Mouse (Mus musculus) gastrocnemius, adult 8-10 months (tissue): ENCODE data around the gene Asb18. TPM values are rescaled to one million over a fixed set of nuclear protein-coding genes. Genes with fewer than 3 reads are reported as not detected.

ENCODE experiments used
- DNase-seq, 2 experiments: peaks; one replicate each; pipeline ENCODE4 v3.0.0; 2022; ENCODE audit warnings: low spot score in 2 of 2
- total RNA-seq, 4 experiments: library from RNA; stranded (reverse); gene quantifications; 2 replicates each; pipeline ENCODE4 v1.2.4; 2022

The Asb18 gene
- total RNA-seq = 10 to 100 TPM; 20.8 to 25.7 (median 24.0) TPM

DNA sequence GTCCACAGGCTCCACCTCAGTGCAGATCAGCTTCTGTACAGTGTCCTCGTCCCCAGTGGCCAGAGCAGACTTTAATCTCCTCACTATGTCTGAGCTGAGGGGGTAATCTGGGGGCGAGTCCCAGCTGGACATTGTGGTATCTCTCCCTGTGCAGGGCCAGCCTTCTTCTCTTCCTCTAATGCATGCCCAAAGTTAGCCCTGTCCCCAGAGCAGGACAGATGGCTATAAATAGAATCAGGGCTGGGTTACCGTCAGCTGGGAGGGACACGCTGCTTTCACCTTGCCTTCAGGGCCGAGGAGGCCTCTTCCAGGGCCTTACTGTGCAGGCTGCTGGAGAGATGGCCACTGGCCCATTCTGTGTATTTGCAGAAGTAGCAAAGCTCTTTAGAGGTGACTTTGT lies at the start of gene Asb18:
Gene Asb18, minus strand, starts transcription at position 221 of the 400 bp plus-strand sequence.
- peak; percentile 20 to 42 for DNase-seq

DNA sequence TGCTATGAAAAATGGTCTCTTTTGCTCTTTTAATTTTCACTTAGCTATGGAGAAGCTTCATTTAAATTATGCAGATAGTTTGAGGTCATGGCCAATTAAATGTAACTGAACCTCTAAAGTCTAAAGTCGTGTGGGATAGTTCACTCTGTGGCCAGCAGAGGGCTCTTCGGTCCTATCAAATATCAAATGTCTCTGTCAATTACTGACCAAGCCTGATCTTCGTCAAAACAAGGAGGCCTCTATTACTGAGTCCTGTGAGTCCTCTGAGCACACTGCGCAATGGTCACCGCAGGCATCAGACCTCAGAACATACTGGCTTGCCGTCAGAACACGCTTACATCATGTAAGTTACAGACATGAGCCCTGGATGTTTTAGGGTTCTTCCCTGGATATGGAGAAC lies 46.1 kb upstream of the Asb18 start:
- peak; percentile 24 to 50 for DNase-seq

DNA sequence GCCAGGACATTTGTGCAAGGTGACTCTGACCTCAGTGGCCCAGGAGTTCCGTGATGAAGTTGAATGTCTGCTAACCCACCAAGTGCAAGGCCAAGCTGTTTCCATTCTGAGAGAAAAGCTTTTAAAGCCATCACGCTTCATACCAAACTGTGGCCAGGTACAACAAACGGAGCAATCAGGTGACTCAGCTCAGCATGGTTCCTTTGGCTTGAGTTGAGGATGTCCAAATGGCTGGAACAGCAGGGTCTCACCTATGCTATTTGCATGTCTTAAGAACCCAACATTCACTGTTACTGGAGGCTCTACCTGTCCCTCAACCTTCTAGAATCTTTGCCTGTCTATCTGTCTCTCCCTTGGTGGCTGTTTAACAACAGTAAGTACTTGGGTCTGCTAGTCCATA lies 45.6 kb upstream of the Asb18 start:
- no peak for DNase-seq

DNA sequence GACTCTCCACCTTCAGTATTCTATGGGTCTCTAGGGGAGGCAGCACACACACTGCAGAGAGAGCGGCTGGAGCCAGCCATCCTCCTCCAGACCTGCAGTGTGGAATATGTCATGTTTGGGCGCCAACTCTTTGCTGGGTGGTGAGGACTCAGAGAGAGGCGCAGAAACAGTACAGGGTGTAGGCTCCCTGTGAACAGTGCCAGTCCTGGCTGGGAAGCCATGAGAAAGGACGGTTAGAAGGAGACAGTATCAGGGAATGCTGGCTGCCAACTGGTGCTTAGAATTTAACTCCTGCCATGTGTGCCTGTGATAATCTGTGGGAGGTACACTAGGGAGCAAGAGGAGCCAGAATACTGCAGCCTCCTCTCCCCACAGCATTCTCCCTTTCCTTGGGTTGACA lies 40.5 kb upstream of the Asb18 start:
- no peak for DNase-seq

DNA sequence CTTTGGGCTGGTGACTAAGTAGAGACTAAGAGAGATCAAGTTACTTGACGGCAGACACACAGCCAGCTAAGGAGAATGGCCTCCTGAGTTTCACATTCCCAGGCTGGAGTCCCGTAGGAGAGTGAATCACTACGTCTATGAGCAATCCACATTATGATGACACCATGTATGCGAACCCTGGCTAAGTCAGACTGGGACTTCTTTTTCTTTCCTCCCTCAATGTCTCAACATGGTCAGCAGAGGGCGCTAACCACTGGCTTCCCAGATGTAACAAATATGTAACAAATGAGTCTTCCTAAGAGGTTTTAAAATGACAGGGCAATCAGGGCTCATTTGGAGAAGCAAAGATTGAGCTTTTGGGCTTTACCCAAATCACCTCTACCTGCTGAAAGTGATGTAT lies 36.9 kb upstream of the Asb18 start:
- DNase-seq = peak; percentile 10 to 16

DNA sequence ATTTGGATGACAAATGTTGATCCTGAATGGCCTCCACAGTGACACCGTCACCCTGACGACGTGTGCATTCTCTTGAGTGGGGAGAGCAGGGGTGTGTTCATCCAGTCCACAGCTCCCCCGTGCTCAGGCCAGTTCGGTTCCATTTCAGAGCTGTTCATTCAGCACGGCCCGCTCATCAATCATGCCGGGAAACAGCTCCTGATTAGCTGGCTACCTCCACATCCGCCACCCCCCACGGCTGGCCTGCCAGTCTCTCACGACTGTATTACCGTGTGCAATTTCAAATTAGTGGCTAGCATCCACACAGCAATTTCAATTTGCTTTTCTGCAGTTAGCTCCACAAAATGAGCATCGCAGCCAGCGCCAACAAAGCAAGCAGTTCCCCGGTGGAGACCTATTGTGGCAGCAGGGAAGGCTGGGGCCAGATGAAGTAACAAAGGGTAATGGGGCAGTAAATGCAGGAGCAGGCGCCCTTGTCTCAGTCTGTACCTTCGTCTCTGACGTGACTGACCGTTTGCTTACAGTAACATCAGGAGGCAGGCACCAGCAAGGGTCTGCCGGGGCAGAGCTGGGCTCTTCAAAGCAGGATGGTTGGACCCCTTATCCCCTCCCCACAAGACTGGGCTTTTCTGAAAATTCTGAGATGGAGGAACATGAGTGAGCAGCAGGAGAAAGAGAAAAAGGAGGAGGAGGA lies 35.7 kb upstream of the Asb18 start:
- no peak for DNase-seq

DNA sequence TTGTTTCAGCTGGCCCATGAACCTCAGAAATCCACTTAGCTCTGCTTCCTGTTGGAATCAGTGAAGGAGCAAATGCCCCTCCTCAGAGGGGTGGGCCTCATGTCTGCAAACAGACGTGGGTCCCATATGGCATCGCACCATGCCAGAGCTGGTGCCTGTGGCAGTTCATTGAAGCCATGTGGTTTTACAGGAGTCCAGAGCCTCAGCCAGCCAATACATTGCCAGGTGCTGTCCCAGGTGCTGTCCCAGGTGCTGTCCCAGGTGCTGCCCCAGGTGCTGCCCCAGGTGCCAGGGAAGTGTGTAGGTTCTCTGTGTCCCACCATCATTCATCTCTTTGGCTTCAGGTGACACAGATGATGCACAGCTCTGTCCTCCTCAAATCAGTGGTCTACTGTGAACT lies 13.8 kb upstream of the Asb18 start:
- DNase-seq = no peak

DNA sequence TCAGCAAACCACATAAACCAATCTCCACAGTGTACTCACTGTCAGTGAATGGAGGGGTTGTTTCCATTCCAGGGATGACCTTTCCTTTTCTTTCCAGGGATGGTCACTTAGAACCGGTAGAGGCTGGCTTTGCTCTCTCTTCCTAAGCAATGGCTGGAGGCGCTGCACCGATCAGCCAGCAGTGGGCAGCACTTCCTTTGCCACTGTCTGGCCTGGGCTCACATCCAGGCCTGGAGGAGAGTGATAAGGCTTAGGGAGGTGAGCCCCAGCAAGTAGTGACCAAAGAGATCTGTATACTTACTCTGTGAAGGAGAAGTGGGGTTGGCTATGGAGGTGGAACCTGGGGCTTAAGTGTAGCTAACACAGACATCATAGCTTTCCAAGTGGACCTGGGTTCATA lies 12.5 kb upstream of the Asb18 start:
- no peak for DNase-seq

DNA sequence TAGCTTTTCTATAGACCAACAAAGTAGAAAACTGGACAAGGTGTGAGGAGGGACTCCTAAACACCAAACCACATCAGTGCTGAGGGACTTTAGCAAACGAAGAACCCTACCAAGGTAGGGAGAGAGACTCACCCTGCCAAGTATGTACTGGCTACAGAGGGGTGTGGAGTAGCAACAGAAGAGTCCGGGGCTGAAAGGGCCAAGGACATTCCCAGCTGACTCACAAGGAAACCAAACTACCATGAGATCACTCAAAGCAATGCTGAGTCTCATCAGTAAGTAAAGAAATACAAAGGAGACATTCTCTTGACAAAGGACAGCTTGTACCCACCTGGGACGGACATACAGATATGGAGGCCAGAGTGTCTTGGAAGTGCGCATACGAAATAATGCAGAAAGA lies 5.9 kb upstream of the Asb18 start:
- no peak for DNase-seq

DNA sequence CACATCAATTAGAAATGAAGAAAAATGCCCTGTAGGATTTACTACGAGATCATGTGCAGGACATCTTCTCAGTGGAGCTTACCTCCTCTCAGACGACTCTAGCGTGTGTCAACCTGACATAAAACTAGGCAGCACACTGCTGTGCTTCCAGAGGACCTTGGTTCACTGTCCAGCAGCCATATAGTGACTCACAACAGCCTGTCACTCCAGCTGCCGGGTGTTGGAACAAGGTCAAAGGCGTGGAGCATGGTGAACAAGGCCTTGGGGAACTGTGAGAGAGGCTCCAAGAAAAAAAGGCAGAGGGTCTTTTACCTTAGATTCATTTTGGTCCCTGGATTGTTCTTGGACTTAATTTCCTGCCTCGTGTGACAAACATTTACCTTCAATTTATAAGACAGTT lies 3.6 kb upstream of the Asb18 start:
- DNase-seq = no peak

DNA sequence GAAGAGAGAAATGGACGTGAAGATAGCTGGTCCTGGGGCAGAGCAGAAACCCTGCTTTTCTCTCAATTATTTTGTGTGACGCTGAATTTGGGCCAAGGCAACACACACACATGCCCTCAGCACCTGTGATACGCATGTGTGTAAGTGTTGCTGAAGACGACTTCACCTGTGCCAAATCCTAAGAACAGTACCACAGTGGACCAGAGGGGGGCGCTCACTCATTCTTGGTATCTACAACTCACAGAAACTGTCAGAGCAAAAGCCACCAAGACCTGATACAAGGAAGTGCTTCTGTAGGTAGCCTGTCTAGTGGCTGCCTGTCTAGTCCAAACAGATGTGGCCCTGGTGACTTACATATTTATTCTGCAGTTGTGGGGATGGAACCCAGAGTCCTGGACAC lies 1.2 kb downstream of the Asb18 start:
- DNase-seq = no peak

DNA sequence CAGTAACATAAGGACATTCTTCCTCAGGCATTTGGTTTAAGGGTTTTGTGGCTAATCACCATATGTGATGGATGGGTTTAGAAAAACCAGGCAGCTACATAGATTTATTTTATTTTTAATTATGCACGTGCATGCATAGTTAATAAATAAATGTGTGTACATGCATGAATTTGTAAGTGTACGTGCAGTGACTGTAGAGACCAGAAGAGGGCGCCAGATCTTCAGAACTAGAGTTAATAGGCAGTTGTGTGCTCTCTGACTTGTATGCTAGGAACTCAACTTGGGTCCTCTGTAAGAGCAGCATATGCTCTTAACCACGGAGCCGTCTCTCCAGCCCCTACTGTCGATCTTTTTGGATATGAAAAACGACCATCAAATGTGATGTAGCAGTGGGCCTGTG lies 1.6 kb downstream of the Asb18 start:
- no peak for DNase-seq

DNA sequence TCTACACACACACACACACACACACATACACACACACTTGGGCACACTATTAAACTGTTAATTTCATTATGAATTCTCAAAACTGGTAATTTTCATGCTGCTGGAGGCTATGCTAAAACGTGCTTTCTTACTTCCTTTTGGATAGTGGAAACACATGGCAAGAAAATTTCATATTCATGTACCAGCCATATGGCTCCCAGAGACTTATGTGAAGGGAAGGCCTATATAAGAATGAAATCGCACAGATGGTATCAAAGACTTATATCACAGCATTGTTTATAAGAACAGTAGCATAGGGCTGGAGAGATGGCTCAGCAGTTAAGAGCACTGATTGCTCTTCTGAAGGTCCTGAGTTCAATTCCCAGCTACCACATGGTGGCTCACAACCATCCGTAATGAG lies 2.3 kb downstream of the Asb18 start:
- DNase-seq = no peak

DNA sequence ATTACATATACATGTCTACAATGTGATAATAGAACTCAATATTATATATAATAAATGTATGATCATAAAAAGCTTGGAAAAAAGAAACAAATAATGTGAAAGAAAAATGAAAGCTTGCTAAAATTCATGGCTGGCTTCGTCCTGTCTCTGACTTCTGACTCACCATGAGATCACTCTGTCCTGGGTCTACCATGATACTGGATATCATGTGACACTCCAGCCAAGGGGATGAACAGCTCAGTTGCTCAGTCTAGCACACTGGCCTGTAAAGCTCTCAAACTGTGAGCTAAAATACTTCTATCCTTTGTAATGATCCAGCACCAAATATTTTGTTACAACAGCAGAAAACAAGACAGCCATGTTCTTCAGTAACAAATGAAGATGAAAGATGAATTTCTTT lies 4.4 kb downstream of the Asb18 start:
- no peak for DNase-seq

DNA sequence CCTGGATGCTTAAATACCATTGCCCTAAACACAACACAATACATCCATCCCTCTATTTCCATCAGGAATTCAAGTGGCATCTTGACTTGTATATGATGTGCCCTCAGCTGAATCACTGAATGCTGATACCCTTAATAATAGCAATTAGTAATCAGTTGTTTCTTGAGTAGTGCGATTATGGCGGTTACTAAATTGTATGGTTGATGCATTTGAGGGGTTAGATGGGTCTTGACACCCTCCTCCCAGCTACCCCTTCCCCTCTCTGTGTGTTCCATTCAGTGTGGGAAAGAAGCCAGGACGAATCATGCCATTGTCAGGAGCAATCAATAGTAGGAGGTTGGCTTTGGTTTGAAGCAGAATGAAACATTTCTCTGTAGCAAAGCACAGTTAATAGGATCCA lies 5.3 kb downstream of the Asb18 start:
- no peak for DNase-seq

DNA sequence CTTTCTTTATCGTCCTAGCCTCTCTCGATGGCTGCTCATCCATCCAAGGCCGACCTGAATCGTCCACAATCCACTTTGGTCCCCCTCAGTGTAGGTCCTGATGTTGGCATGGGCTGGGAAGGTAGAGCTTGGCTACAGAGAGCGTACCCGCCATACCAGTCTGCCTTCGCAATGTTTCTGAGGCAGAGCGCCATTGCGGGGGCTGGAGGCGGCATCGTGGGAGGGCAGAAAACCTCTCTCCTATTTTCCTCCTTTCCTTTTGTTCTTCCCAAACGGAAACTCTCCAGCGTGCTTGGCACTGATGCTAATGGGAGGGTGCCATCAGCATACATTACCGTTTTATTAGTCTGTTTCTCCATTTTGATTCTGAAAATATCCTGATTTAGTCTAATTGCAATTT lies 7.8 kb downstream of the Asb18 start:
- no peak for DNase-seq

DNA sequence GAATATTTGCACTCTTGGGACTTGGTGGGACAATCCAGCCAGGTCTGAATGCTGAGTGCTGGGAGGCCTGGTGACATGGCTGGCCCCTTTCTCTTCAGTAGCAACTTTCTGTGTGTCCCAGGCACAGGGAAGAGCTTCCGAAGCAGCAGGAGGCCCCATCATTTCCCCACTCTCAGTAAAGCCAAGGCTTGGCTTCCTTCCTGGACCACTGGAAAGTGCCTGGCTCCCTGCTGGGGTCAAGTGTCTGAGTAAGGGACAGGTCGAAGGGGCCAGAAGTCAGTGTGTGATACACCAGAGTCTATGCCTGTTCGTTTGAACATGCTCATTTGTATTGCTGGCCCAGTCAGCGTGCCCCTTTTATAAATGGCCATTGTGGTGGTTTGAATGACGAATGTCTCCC lies 13.5 kb downstream of the Asb18 start:
- peak in 1 of 2 experiments; percentile 30 for DNase-seq

DNA sequence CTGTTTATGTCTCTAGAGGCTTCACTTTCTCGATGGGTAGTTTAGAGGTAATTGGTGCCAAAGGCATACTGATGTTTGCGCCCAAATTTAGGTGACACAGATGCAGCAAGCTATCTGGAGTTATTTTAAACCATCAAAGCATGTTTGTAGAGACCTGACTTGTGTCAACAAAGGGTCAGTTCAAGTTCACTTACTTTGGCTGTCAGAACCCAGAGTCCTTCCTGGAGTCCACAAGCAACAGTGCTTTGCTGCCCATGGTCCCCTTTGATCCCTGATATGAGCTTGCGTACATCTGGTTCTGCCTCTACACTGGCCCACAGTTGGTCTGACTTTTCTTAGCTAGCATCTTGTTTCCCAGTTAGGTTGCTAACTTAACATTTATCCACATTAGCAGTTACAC lies 14.6 kb downstream of the Asb18 start:
- DNase-seq = no peak

DNA sequence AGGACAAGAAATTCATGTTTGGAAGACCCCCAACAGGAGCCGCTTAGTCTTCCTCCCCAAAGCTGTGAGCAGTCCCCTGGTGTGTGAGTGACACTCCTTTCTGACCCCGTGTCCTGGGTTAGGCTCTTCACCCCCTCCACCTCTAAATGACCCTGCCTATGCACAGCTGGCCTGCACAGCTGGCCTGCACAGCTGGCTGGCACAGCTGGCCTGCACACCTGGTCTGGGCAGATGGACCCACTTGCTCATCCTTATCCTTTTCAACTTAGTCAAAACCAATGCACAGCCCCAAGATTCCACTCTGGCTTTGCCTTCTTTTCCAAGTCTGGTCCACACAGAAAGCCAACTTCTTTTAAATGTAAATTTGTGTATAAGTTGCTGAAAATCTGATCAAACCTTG lies 15.8 kb downstream of the Asb18 start:
- DNase-seq = no peak

DNA sequence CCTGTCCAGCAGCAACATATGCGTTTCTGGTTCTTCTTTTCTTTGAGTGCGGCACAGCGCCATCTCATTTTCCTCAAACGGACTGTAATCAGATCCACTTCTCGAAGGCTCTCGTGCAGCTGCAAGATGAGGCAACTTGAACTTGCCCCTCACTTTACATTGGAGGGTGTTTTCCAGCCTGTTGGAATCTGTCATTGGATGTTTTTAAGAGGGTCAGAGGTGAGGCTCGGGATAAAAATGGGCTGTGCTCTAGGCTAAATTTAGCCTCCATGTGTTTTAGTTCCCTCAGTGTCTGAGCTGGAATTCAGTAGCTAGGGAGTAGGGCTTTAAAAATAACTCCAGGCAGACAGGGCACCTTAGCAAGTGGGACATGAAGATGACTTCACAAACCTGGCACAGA lies 16.4 kb downstream of the Asb18 start:
- peak in 1 of 2 experiments; percentile 14 for DNase-seq

DNA sequence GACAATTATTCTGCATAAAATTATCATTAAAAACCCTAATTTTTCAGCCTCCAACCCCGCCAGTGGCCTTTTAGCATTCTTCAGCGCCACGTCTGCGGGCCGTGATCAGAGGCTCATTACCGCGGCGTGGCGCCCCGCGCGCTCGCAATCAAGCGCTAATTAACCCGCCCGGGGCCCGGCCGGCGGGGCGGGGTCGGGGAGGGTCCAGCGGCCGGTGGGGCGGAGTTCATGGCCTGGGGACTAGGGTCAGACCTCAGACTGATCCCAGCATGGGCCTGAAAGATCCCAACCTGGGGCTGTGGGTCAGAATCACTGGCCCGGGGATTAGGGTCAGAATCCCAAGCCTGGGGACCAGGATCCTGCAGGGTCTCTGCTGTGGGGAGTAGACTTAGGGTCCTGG lies 22.2 kb downstream of the Asb18 start:
- DNase-seq = no peak

DNA sequence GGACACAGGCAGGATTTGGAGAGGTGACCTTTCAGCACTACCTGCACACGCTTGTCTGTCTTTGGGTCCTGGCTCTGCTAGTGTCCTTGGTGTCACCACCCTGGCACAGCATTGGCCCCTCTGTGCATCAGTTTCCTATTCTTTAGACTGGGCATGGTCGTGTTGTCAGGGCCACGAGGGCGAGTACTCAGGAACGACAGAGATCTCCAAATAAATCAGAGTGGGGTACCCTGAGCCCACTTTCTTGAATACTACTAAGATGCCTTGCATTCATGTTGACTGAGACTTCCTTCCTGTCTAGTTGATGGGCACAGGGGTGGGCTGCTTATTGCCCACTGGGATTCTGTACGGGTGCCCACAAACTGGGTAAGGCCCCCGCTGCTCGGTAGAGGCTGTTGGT lies 37.2 kb downstream of the Asb18 start:
- DNase-seq = no peak

DNA sequence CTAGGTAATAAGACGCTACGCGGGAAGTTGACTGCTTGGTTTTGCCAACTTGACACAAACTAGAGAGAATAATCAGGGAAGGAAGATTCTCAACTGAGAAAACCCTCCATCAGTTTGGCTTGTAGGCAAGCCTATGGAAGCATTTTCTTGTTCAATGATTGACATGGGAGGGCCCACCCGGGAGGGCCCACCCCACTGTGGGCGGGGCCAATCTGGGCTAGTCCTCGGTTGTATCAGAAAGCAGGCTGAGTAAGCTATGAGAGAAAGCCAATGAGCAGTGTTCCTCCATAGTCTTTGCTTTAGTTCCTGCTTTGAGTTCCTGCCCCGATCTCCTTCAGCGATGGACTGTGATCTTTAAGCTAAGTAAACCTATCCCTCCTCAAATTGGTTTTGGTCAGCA lies 38.1 kb downstream of the Asb18 start:
- DNase-seq = no peak

DNA sequence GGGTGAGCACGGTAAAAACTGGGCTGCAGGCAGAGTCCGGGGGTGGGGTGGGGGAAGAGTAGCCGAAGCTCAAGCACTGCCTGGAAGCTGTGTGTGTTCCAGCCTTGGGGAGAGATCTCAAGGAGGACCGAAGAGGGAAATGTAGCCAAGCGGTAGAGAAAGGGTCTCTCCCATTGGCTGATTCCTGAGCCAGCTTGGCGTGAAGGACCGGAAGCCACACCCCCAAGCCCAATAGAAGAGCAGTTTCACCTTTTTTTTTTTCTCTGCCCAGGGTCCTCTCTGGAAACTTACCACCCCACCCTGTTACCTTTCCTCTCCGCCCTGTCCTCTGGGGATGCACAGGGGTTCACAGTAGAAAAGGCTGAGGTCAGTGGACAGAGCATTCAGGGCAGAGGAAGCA lies 39.9 kb downstream of the Asb18 start:
- DNase-seq = no peak
